Mouse (Mus musculus) spleen, adult 2 months (tissue): ENCODE results near the gene Pvr. TPM values are rescaled to one million over a fixed set of nuclear protein-coding genes. Genes with fewer than 3 reads are reported as not detected.

Source experiments
- DNase-seq, 2 experiments: peaks; one replicate each; pipeline versions ENCODE4 v3.0.0 to v3.0.0-alpha.2; 2012 to 2021; ENCODE audit warnings: low spot score in 2 of 2, low read depth in 1 of 2
- H3K27ac ChIP-seq: fragments of 200-500 bp; 2 replicates; pipeline ENCODE4 v1.5.1; 2012; ENCODE audit warnings: low read length, inconsistent platforms; ENCODE audit not compliant: insufficient read depth
- H3K27me3 ChIP-seq: fragments of 200-500 bp; 2 replicates; pipeline ENCODE4 v1.6.1; 2012; ENCODE audit warnings: mild to moderate bottlenecking, moderate library complexity, low read length, inconsistent platforms; ENCODE audit not compliant: control insufficient read depth, insufficient read depth
- H3K36me3 ChIP-seq: fragments of 200-500 bp; 2 replicates; pipeline ENCODE4 v1.6.1; 2012; ENCODE audit warnings: mild to moderate bottlenecking, low read length, inconsistent platforms; ENCODE audit not compliant: control insufficient read depth, insufficient read depth
- H3K4me1 ChIP-seq: fragments of 200-500 bp; 2 replicates; pipeline ENCODE4 v1.6.1; 2011; ENCODE audit warnings: inconsistent platforms; ENCODE audit not compliant: control insufficient read depth, insufficient read depth, insufficient read length
- H3K4me3 ChIP-seq: fragments of 200-500 bp; 2 replicates; pipeline ENCODE4 v1.5.1; 2011; ENCODE audit warnings: mild to moderate bottlenecking, inconsistent platforms; ENCODE audit not compliant: insufficient read depth, insufficient read length; ENCODE audit errors: extremely low read depth
- CTCF ChIP-seq: fragments of 200-500 bp; IDR thresholded peaks from 2 replicates; pipeline ENCODE4 v1.5.1; 2011; ENCODE audit warnings: mild to moderate bottlenecking, inconsistent platforms; ENCODE audit not compliant: insufficient read depth, insufficient read length, insufficient replicate concordance; ENCODE audit errors: extremely low read depth
- POLR2A ChIP-seq: fragments of 200-500 bp; IDR thresholded peaks from 2 replicates; pipeline ENCODE4 v1.6.1; 2011; ENCODE audit warnings: low read depth, low read length, inconsistent platforms
- WGBS: fragments of 180-500 bp; shearing (Covaris S2); methylation state at CpG from one replicate; pipeline ENCODE4 v1.1.7; 2018; 5-methylcytosine and 5-hydroxymethylcytosine counted together
- polyA plus RNA-seq: library from polyadenylated mRNA; depleted of rRNA; stranded (reverse); fragments of >200 nt; gene quantifications from 2 replicates; pipeline ENCODE4 v1.2.3, GENCODE M21; 2012

The Pvr gene
- polyA plus RNA-seq, 1 experiment, result 8.0 TPM

- Histone ChIP-seq H3K27me3 (no peaks in the 10 kb centered on the region), H3K36me3 (peaks cover 1% of the 10 kb centered on the region; the same call in 1 of the 2 replicates), H3K4me1 (no peaks in the 10 kb centered on the region), H3K27ac (no peak overlapping the region), H3K4me3 (no peak overlapping the region)
- 50% methylated on average over 21 of the region's 21 CpGs for WGBS
- TF ChIP-seq POLR2A (no peak), CTCF (peak; percentile 94)
- peak in 1 of 2 experiments; percentile 73 for DNase-seq
Measured at GRCm38 (mm10) chr7:19910421-19911291, 10.3 kb downstream of the Pvr start.

- no peak overlapping the region for H3K27ac ChIP-seq
- WGBS, result 34% methylated on average over 8 of the region's 8 CpGs
- TF ChIP-seq CTCF (peak; percentile 89), POLR2A (no peak)
- DNase-seq, result peak in 1 of 2 experiments; percentile 63
- no peaks in the 10 kb centered on the region; the same call in 1 of the 2 replicates for H3K4me1 ChIP-seq
- H3K4me3 ChIP-seq, result no peak overlapping the region
- H3K36me3 ChIP-seq, result no peaks in the 10 kb centered on the region
- no peaks in the 10 kb centered on the region for H3K27me3 ChIP-seq
Measured at GRCm38 (mm10) chr7:19889881-19890280, 31.1 kb downstream of the Pvr start.

GRCm38 (mm10) chr7:19887849-19888248 lies 33.1 kb downstream of the Pvr start, which contains the start of gene Ceacam19:
Gene Ceacam19 (minus strand): TSS chr7:19887965.
- no peak for TF ChIP-seq CTCF
- TF ChIP-seq POLR2A, result no peak
- DNase-seq, result no peak
- Histone ChIP-seq H3K4me3 (no peak within 1 kb of the TSS), H3K27me3 (no peaks in the 10 kb centered on the region), H3K4me1 (no peaks in the 10 kb centered on the region; the same call in 1 of the 2 replicates), H3K27ac (no peak within 1 kb of the TSS), H3K36me3 (no peaks in the 10 kb centered on the region)
- 57% methylated on average over 7 of the region's 7 CpGs for WGBS

GRCm38 (mm10) chr7:19880754-19881153 lies 40.2 kb downstream of the Pvr start:
- Histone ChIP-seq H3K4me1 (peaks cover 12% of the 10 kb centered on the region), H3K27ac (no peak overlapping the region), H3K36me3 (no peaks in the 10 kb centered on the region), H3K4me3 (no peak overlapping the region), H3K27me3 (no peaks in the 10 kb centered on the region)
- TF ChIP-seq CTCF (peak; percentile 2; the same call in 1 of the 2 replicates), POLR2A (no peak)
- DNase-seq, result no peak
- 84% methylated on average over 8 of the region's 8 CpGs for WGBS

- Histone ChIP-seq H3K27ac (peak overlapping the region; percentile 43), H3K4me3 (no peak overlapping the region), H3K36me3 (no peaks in the 10 kb centered on the region), H3K27me3 (no peaks in the 10 kb centered on the region), H3K4me1 (peaks cover 14% of the 10 kb centered on the region)
- WGBS, result 15% methylated on average over 14 of the region's 14 CpGs
- TF ChIP-seq POLR2A, result no peak
- no peak for TF ChIP-seq CTCF
- peak; percentile 69 to 77 for DNase-seq
Measured at GRCm38 (mm10) chr7:19876781-19877425, 44.1 kb downstream of the Pvr start.

GRCm38 (mm10) chr7:19875948-19876682 lies 44.8 kb downstream of the Pvr start:
- H3K27ac ChIP-seq, result peak overlapping the region; percentile 27; the same call in 1 of the 2 replicates
- no peaks in the 10 kb centered on the region for H3K27me3 ChIP-seq
- H3K4me1 ChIP-seq, result peaks cover 21% of the 10 kb centered on the region
- peak; percentile 49 to 57 for DNase-seq
- 31% methylated on average over 13 of the region's 13 CpGs for WGBS
- H3K4me3 ChIP-seq, result no peak overlapping the region
- TF ChIP-seq POLR2A (no peak), CTCF (no peak)
- no peaks in the 10 kb centered on the region for H3K36me3 ChIP-seq
